Mouse (Mus musculus): ENCODE measurements at regions not wholly inside any gene's neighbourhood (a gene's known extent, or its start where the extent isn't known, plus 50 kb on each side); places are given as distances from the start of the nearest gene placed in this dataset.
A peak's percentile ranks its signal among the peaks of the same experiment; 100 is the strongest.

GRCm38 (mm10) chr19:21214253-21214652, 57.8 kb upstream of the Zfand5 start:
- no peak for DNase-seq (ENCODE audit: low read depth)

- no peak for DNase-seq (ENCODE audit: low read depth)
Observed at GRCm38 (mm10) chr19:21193461-21193860, 78.6 kb upstream of the Zfand5 start.

- DNase-seq (ENCODE audit: low read depth) = no peak
Observed at GRCm38 (mm10) chr19:21192576-21192975, 79.5 kb upstream of the Zfand5 start.

DNA sequence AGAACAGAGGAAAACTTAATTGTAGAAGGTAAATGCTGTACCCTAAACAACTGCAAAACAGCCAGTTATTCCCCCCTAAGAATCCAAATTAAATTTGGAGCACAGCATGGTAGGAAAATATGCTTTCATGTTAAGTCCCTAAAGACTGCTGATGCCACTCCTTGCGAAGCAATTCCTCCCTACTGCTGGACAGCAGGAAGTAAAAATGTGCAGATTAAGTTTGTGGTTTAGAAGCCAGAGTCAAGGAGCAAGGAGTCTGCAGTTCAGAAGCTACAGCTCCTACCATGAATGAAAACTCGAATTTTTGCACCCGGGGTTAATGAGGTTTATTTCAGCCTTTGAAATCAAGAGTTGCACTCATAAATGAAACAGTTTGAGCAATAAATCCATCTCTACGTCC, 82.9 kb upstream of the Zfand5 start:
- no peak for DNase-seq (ENCODE audit: low read depth)

DNA sequence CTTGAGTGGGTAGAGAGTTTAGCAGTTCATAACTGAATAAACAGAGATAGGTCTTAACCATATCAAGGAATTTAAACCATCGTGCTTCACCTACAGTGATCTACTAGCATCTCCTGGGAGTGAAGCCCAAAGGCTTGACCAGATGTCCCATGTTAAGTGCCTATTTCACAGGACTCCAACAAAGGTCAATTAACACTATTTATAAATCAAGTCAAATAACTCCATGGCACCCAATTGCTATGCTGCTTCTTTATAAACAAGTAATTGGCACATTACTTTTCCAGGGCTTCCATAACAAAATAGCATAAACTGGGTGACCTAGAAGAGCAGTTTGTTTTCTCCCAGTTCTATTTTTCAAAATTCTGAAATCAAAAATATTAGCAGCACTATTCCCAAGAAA, 85.4 kb upstream of the Zfand5 start:
- DNase-seq (ENCODE audit: low read depth) = no peak

DNA sequence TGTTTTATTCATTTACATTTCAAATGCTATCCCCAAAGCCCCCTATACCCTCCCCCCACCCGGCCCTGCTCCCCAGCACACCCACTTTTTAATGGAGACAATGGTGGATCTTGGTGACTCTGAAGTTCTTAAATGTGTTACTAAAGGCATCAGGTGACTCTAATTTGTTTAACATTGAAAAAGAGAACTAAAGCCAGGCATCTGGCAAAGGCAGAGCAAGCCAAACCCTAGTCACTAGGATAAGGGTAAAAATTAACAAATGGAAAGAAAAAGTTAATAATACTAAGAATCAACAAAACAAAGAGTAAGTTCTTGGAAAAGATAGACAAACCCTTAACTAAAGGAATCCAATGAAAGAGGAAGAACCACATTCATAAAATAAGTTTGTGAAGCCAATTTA, 86.1 kb upstream of the Zfand5 start:
- DNase-seq (ENCODE audit: low read depth) = no peak

DNA sequence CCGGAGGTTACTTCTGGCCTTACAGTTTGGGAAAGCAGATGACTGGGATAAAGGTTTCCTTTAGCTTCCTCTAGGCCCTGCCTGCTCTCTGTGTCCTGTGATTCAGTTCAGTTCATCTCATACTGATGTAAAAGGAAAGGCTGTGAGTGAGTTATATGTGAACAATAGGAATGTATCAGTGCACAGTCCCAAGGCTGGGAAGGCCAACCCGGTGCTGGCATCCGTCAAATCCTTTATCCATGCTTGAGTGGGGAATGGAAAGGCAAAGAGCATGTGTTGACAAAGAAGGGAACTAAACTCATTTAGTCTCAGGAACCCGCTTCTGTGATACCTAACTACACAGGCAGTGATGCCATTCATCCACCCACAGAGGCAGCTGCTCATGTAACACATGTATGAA, 89.0 kb upstream of the Zfand5 start:
- DNase-seq (ENCODE audit: low read depth) = no peak

DNA sequence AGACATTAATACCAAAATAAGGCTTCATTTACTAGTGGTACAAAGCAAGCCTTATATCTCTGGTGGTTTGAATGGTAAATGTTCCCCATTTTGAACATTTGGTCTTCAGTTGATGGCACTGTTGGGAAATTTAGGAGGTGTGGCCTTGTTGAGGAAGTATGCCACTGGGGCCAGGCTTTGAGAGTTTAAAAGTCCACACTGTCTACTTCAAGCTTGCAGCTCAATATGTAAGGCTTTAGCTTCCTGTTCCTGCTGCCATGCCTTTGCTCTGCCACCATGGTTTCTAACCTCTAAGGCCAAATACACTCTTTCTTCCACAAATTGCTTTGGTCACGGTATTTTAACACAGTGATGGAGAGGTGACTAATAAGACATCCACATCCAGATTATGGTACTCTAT, 92.2 kb upstream of the Zfand5 start:
- no peak for DNase-seq (ENCODE audit: low read depth)

DNA sequence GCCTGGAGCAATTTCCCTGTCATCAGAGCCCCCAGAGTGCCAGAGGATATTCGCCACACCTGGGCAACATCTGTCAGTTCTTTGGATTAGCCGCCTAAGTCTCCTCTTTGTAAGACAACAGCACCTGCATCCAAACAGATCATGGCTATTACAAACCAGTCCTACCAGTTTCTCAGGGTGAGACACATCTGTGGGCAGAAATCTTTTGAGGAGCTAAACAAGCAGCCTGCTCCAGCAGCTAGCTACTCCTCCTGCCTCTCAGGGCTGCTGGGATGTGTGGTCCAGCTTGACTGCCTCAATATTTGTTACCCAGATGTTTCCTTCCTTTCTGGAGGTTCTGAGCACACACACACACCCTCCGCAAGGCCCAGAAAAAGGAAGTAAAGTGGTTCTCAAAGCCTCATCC, 96.6 kb upstream of the Zfand5 start:
- peak; percentile 93 for DNase-seq (ENCODE audit: low read depth)

DNA sequence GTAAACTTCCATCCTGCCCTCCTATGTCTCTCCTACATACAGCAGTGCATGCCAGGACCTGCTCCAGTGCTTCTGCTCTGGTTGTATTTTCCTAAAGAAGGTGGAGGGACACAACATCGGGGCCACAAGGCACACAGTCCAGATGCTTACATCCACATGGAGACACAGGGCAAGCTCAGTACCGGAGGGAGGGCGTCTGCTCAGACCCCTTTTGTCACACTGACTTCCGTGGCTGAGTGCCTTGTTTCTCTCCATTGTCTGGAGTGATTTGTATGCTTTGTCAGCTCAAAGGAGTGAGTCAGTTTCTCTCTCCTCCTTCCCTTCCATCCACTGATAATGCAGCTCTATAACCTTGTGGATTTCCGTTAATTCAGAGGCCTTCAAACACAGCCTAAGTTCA, 97.4 kb upstream of the Zfand5 start:
- DNase-seq (ENCODE audit: low read depth) = no peak

GRCm38 (mm10) chr19:21173896-21174483, 98.1 kb upstream of the Zfand5 start:
- DNase-seq (ENCODE audit: low read depth) = no peak

- no peak for DNase-seq (ENCODE audit: low read depth)
Observed at GRCm38 (mm10) chr19:21171191-21171590, 100.9 kb upstream of the Zfand5 start.

DNA sequence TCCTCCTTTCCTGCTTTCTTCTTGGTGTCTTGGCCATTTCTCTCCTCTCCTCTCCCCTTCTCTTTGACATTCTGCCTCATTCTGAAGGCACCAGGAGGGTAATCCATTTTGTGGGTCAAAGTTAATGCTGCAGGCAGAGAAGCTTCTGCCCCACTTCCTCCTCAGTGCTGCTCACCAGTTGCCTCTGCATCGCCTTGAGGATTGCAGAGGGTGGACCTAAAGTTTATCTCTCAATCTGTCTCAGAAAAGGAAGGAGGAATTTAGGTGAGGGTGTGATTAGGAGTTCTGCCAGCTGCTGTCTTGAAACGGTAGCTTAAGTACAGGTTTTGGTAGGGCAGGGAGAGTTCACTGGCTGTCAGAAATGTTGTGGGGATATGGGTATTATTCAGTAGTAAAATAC, 101.3 kb upstream of the Zfand5 start:
- DNase-seq (ENCODE audit: low read depth) = peak; percentile 98

DNA sequence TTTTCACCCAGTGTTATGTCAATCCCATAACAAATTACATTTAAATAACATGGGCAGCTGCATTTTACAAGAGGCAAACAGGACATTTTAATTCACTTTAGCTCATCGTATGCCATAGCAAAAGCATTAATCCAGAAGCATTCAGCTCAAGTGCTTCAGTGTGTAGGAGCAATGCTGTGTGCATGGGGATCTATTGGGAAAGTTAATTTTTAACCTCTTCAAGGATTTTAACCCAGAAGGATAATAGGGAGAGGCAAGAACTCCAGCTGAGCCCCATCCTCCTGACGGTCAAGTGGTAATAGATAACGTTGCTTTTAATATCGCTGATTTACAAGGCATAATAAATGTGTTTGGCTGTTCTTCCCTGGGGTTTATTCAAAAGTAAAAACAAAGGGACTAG, 105.1 kb upstream of the Zfand5 start:
- no peak for DNase-seq (ENCODE audit: low read depth)

DNA sequence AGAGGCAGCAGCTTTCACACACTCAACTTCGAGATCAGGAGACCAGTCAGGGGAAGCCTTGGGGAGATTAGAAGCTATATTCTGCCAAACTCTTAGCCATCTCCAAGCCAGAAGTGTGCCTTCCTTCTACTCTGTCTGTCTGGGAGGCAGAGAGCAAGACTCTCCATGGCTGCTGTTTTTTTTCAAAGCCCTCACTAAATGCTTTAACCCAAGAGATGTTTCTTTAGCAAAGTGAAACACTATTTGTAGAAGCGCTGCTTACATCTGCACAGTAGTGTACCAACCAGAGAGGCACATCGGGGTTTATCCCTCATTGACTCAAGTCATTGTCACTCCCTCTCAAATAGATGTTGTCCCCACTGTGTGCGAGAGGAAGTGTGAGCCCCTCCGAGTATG, 105.6 kb upstream of the Zfand5 start:
- DNase-seq (ENCODE audit: low read depth) = no peak

- DNase-seq (ENCODE audit: low read depth) = no peak
Observed at GRCm38 (mm10) chr19:21165763-21166464, 106.2 kb upstream of the Zfand5 start.

DNA sequence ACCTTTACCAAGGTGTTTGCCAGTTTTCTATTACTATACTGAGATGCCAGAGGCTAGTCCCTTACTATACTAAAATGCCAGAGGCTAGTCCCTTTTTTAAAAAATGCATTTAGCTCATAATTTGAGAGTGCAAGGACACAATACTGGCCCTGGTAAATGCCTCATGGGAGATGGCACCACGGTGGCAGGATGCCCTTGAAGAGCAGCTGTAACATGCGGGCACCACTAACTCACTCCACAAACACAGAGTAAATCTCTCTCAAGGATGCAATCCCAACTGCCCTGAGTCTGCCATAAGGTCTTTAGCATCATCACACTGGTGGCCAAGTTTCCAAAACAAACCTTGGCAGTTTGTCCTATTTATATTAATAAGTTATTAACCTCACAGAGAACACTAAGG, 108.1 kb upstream of the Zfand5 start:
- no peak for DNase-seq (ENCODE audit: low read depth)

- DNase-seq (ENCODE audit: low read depth) = no peak
Observed at GRCm38 (mm10) chr19:21160946-21161345, 111.1 kb upstream of the Zfand5 start.

GRCm38 (mm10) chr19:21159189-21160137, 112.6 kb upstream of the Zfand5 start:
- no peak for DNase-seq (ENCODE audit: low read depth)

DNA sequence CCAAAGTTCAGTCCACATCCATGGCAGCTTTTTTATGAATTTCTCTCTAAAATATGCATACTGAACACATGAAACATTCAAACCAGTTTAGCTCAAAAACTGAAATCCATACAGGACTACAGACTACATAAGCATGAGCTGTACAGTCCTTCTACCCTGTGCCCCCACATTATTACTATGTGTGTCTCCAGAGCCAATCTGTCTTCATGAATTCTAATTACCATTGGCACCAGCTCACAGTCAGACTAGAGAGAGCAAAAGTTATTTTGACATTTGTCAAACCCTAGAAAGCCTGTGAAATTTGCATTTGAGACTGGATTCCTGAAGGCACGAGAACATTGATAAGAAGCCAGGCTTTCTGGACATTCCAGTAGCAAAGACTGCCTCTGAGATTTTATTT, 117.9 kb upstream of the Zfand5 start:
- DNase-seq (ENCODE audit: low read depth) = no peak

DNA sequence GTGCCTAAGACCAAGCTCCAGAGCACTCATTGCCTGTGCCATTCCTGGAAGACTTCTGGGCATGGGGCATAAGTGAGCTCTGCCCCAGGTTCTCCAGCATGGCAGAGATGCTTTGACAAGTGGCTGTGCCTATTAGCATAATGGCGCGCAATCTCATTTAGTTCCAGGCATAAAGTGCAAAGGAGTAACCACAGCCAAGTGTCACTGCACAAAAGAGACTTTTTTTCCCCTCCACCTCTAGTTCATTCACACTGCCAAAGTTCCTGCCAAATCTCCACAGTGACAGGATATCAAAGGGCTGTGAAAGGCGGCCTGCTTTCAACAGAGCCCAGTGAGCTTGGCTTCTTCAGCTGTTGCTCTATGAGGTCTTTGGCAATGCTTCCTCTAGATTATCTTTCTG, 120.1 kb upstream of the Zfand5 start:
- no peak for DNase-seq (ENCODE audit: low read depth)

DNA sequence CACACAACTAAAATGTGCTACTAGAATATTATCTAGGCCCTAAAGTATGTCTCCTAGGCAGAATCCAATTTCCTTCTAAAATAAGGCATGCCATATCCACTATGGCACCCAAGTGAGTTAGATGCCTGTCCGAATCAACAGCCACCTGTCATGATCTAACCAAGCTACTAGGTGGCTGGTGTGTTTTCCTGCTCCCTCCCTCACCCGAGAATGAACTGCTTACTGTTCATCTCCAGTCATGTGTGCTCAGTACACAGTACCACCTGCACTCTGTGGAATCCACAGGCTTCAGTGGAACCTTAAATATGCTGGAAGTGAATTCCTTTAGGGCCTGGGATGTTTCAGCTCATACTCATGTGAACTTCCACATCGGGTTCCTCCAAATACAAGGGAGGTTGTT, 121.2 kb upstream of the Zfand5 start:
- no peak for DNase-seq (ENCODE audit: low read depth)

DNA sequence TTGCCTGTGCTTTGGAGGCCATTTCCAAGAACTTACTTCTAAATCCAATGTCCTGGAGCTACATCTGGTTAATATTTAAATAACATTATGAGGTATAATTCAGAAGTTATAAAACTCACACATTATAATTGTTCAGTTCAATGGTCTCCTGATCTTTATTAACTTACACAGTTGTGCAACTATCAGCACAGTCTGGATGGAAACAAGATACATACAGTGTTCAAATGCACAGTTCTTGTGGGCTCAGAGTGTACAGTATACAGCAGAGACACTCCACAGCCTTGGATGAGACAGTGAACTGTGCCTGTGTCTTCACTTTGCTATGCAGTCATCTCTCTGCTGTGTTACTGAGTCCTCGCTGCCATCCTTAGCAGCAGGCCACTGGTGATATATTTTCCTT, 121.8 kb upstream of the Zfand5 start:
- no peak for DNase-seq (ENCODE audit: low read depth)
